Mouse (Mus musculus) embryonic facial prominence, embryonic 14.5 days (tissue): ENCODE measurements around the gene Serinc2. TPM values are rescaled to one million over a fixed set of nuclear protein-coding genes. Genes with fewer than 3 reads are reported as not detected.

Experiments used
- ATAC-seq: fragments of 200-750 bp; cut with Nextera tagmentation; 2 replicates; pipeline ENCODE4 v1.8.0; 2017; ENCODE audit warnings: low read depth, moderate number of reproducible peaks, moderate TSS enrichment
- DNase-seq: peaks from one replicate; pipeline ENCODE4 v3.0.0-alpha.2; 2015; ENCODE audit warnings: low spot score
- H3K27ac ChIP-seq: fragments of 300-500 bp; sonication (generic); replicated peaks from 2 replicates; pipeline ENCODE4 v1.5.1; 2014; ENCODE audit warnings: low read depth, mild to moderate bottlenecking, low read length, moderate library complexity
- H3K27me3 ChIP-seq: fragments of 300-500 bp; sonication (generic); replicated peaks from 2 replicates; pipeline ENCODE4 v1.6.1; 2014; ENCODE audit warnings: low read length; ENCODE audit not compliant: control insufficient read depth, insufficient read depth
- H3K36me3 ChIP-seq: fragments of 300-500 bp; sonication (generic); 2 replicates; pipeline ENCODE4 v1.6.1; 2014; ENCODE audit warnings: low read length, mixed read lengths; ENCODE audit not compliant: control insufficient read depth, insufficient read depth
- H3K4me1 ChIP-seq: fragments of 300-500 bp; sonication (generic); 2 replicates; pipeline ENCODE4 v1.6.1; 2014; ENCODE audit warnings: antibody characterized with exemption, low read length; ENCODE audit not compliant: control insufficient read depth, insufficient read depth
- H3K4me2 ChIP-seq: fragments of 300-500 bp; sonication (generic); 2 replicates; pipeline ENCODE4 v1.6.1; 2014; ENCODE audit warnings: low read depth, mild to moderate bottlenecking, low read length, moderate library complexity, mixed read lengths
- H3K4me3 ChIP-seq: fragments of 300-500 bp; sonication (generic); 2 replicates; pipeline ENCODE4 v1.5.1; 2014; ENCODE audit warnings: low read depth, mild to moderate bottlenecking, low read length
- H3K9ac ChIP-seq: fragments of 300-500 bp; sonication (generic); 2 replicates; pipeline ENCODE4 v1.6.1; 2014; ENCODE audit warnings: low read depth, mild to moderate bottlenecking, low read length, moderate library complexity, mixed read lengths
- H3K9me3 ChIP-seq: fragments of 300-500 bp; sonication (generic); 2 replicates; pipeline ENCODE4 v1.6.1; 2016; ENCODE audit warnings: low read length; ENCODE audit not compliant: control insufficient read depth
- WGBS: fragments of 180-500 bp; shearing (Covaris S2); extraction: QIAGEN DNeasy Blood & Tissue Kit; methylation state at CpG from one replicate; pipeline ENCODE4 v1.1.7; 2014; 5-methylcytosine and 5-hydroxymethylcytosine counted together
- polyA plus RNA-seq: library from polyadenylated mRNA; unstranded; fragments of >200 nt; fragmentation: Nextera tagmentation; extraction: Ambion mirVana; gene quantifications from 2 replicates; pipeline ENCODE4 v1.2.1, GENCODE M21; 2014

Serinc2 gene
- polyA plus RNA-seq, 1 experiment from 2014 or later, result 89.2 TPM

DNA sequence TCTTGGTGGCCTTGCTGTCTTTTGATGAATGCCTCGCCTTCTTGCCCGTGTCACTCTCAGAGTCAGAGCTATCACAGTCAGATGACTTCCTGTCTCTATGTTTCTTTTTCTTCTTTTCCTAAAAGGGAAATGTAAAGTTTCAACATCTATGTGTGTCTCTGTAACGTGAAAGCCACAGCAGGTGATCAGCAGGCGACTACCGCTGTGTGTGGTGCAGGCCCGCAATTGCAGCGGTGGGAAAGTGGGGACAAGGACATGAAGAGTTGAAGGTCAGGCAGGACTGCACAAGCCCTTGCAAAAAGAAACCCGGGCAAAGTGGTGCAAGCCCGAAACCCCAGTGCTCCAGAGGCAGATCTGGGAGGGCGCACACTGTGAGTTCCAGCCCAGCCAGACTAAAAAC is 37.7 kb upstream of the Serinc2 start:
- Histone ChIP-seq H3K4me1 (no peaks in the 10 kb centered on the region), H3K4me2 (no peak overlapping the region), H3K4me3 (no peak overlapping the region), H3K27me3 (no peaks in the 10 kb centered on the region), H3K36me3 (peaks cover 36% of the 10 kb centered on the region), H3K9me3 (no peaks in the 10 kb centered on the region), H3K27ac (no peak overlapping the region), H3K9ac (no peak overlapping the region)
- DNase-seq (no peak), ATAC-seq (no peak)
- WGBS, result 85% methylated on average over 10 of the region's 10 CpGs

DNA sequence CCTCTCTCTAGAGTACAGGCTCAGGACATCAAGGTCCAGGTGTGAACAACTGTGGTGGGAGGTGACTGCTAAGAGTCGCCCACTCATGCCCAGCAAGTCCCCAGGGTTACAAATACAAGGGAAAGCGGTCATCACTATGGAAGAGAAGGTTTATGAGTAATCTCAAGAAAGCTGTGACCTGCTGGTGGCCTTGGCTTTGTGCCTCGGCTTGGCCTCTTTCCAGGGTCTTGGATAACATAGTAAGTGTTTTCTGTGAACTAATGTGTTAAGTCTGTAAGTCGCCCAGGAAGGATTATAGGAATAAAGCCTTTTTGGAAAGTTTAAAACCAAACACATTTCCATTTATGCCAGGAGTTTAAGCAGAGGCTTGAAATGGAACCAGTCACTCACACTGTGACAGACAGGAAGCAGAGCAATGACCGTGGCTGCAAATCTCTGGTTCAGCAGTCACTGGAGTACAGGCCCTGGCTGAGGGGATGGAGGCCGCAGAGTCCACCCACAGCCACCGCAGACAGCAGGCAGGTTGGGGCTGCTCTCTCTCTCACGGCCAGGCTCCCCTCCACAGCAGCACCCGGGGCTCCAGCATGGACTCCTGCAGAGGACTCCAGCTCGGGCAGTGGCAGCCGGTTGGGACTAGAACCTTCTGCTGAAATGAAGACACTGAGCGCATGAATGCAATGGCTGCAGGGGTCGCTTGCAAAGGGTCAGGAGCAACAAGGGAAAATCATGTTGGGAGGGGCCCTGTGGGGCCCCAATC is 36.9 kb upstream of the Serinc2 start:
- peaks cover 32% of the 10 kb centered on the region for H3K36me3 ChIP-seq
- no peak overlapping the region for H3K4me2 ChIP-seq
- H3K4me1 ChIP-seq, result no peaks in the 10 kb centered on the region
- H3K27me3 ChIP-seq, result no peaks in the 10 kb centered on the region
- H3K9me3 ChIP-seq, result no peaks in the 10 kb centered on the region
- no peak overlapping the region for H3K4me3 ChIP-seq
- ATAC-seq, result 0 out of 2 replicates have a peak, but pooled peaks have one; percentile 20
- H3K27ac ChIP-seq, result no peak overlapping the region
- 71% methylated on average over 13 of the region's 13 CpGs for WGBS
- DNase-seq, result no peak
- no peak overlapping the region for H3K9ac ChIP-seq

DNA sequence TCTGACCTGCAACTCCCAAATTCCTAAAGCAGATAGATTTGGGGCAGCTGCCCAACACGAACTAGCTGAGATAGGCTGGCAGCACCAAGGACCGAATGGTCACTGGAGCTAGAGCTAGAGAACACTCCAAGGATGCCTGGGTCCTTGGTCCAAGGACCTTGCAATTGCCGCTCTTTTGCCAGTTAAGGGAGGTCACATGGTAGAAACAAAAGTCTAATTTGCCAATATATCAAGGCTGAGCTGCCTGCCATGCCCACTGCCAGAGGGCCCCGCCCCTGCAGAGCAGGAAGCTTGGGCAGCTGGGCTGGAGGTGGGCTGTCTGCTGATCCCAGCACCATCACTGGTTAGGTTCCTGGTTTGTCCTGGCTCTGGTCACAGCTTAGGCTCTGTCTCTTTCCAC is 34.5 kb upstream of the Serinc2 start:
- Histone ChIP-seq H3K27ac (no peak overlapping the region), H3K27me3 (peaks cover 17% of the 10 kb centered on the region), H3K9me3 (no peaks in the 10 kb centered on the region), H3K36me3 (peaks cover 16% of the 10 kb centered on the region), H3K4me2 (no peak overlapping the region), H3K4me1 (no peaks in the 10 kb centered on the region), H3K9ac (no peak overlapping the region), H3K4me3 (no peak overlapping the region)
- DNase-seq (no peak), ATAC-seq (no peak)
- 92% methylated on average over 4 of the region's 4 CpGs for WGBS

DNA sequence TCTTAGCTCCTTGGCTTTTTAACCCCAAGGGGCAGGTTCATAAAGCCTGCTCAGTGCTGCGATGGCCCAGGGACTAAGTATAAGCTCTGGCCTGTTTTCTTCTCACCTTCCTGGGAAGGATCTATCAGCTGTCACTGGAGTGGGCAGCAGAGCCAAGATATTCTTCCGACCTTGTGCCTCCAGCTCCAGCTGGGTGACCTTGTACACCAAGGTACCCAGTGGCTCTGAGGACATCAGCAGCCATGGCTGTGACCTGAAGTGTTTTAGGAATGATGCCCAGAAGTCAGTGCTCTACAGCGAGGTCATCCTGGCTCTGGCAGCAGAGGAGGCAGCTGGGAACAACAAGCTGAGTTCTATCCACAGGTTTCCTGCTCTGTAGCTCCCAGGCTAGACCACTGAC is 33.5 kb upstream of the Serinc2 start:
- Histone ChIP-seq H3K9me3 (no peaks in the 10 kb centered on the region), H3K36me3 (peaks cover 13% of the 10 kb centered on the region; the same call in 1 of the 2 replicates)

GRCm38 (mm10) chr4:130309254-130309653 is 30.2 kb upstream of the Serinc2 start:
- no peak for ATAC-seq
- Histone ChIP-seq H3K36me3 (no peaks in the 10 kb centered on the region), H3K9ac (no peak overlapping the region), H3K4me1 (0 out of 2 replicates have a peak, but pooled peaks cover 5% of the 10 kb centered on the region), H3K27me3 (peaks cover 39% of the 10 kb centered on the region), H3K9me3 (no peaks in the 10 kb centered on the region), H3K4me3 (peak overlapping the region; percentile 50), H3K4me2 (peak overlapping the region; percentile 94), H3K27ac (no peak overlapping the region)
- 53% methylated on average over 8 of the region's 8 CpGs for WGBS
- DNase-seq, result no peak

More for the DNA sequence above, 33.5 kb upstream of the Serinc2 start:
- Histone ChIP-seq H3K9ac (no peak overlapping the region), H3K4me1 (0 out of 2 replicates have a peak, but pooled peaks cover 5% of the 10 kb centered on the region), H3K4me3 (no peak overlapping the region), H3K27me3 (peaks cover 28% of the 10 kb centered on the region), H3K4me2 (no peak overlapping the region), H3K27ac (no peak overlapping the region)
- ATAC-seq (no peak), DNase-seq (no peak)
- 87% methylated on average over 3 of the region's 3 CpGs for WGBS

DNA sequence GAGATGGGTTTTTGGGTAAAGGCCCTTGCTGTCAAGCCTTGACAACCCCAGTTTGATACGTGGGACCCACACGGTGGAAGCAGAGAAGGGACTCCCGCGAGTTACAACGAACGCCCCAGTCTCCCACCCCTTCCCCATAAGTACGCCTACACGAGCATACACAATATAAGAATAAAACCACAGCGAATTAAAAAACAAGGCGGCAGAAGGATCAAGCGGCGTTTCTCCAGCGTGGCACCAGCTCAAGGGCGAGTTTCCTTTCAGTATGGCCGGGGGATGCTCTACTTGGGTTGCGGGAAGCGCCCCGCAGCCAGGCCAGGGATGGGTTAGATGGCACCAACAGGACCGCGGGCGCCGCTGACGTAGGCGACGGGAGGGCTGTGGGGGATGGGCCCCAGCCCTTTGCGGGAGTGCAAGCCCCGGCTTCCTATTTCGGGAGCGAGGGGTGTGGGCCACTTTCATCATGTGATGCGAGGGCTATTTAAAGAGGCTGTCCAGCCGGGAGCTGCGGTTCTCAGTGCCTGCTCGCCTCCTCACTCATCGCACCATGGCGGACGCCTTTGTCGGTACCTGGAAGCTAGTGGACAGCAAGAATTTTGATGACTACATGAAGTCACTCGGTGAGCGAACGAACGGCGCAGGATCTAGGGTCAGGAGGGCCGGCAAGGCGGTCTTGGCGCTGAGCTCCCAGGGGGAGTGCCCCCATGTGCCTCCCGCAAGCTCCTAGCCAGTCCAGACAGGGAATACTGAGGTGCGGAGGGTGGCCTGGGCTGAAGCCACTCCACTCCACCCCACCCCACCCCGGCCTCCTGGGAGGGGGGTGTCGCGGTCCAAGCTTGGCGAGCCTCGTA is 29.5 kb upstream of the Serinc2 start, which contains the start of the genes Fabp3 and Gm10570:
Fabp3 (plus strand) TSS at position 365 of the 851 bp plus-strand sequence.
Gm10570 (minus strand) TSS at position 444 of the 851 bp plus-strand sequence.
- WGBS, result under 1% methylated on average over 47 of the region's 52 CpGs
- Histone ChIP-seq H3K9me3 (no peaks in the 10 kb centered on the region), H3K27ac (no peak within 1 kb of the TSS), H3K9ac (peak within 1 kb of the TSS; percentile 56), H3K4me3 (peak within 1 kb of the TSS; percentile 50), H3K4me1 (0 out of 2 replicates have a peak, but pooled peaks cover 5% of the 10 kb centered on the region), H3K27me3 (peaks cover 39% of the 10 kb centered on the region), H3K36me3 (no peaks in the 10 kb centered on the region), H3K4me2 (peak within 1 kb of the TSS; percentile 94)
- ATAC-seq (peak; percentile 63), DNase-seq (peak; percentile 60)

DNA sequence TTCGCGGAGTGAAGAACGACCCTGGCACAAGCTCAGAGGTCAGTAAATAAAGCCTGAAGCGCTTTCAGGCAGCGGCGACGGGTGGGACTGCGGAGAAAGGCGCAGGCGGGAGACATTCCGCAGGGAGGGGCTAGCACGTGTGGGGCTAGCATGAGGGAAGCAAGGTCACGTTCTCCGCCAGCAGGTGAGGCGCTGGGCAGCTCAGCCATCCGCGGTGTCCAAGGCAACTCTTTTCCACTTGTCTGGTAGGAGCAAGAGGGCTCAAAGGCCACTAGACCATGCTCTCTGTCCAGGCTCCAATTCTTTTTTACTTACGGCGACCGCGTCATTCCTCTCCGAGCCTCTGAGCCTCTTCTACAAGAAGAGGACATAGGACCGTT is 28.8 kb upstream of the Serinc2 start:
- Histone ChIP-seq H3K9ac (peak overlapping the region; percentile 56), H3K36me3 (no peaks in the 10 kb centered on the region), H3K4me3 (peak overlapping the region; percentile 50), H3K9me3 (no peaks in the 10 kb centered on the region), H3K4me2 (peak overlapping the region; percentile 94), H3K4me1 (0 out of 2 replicates have a peak, but pooled peaks cover 5% of the 10 kb centered on the region), H3K27ac (no peak overlapping the region), H3K27me3 (peaks cover 39% of the 10 kb centered on the region)
- peak; percentile 48; the same call in 1 of the 2 replicates for ATAC-seq
- peak; percentile 60 for DNase-seq
- WGBS, result 1% methylated on average over 22 of the region's 23 CpGs

GRCm38 (mm10) chr4:130306796-130307630 is 28.0 kb upstream of the Serinc2 start:
- no peaks in the 10 kb centered on the region for H3K9me3 ChIP-seq
- no peaks in the 10 kb centered on the region for H3K36me3 ChIP-seq
- no peak overlapping the region for H3K27ac ChIP-seq
- peaks cover 39% of the 10 kb centered on the region for H3K27me3 ChIP-seq
- ATAC-seq (no peak), DNase-seq (no peak)
- 80% methylated on average over 10 of the region's 10 CpGs for WGBS
- H3K4me3 ChIP-seq, result peak overlapping the region; percentile 50; the same call in 1 of the 2 replicates
- H3K4me2 ChIP-seq, result no peak overlapping the region
- H3K4me1 ChIP-seq, result 0 out of 2 replicates have a peak, but pooled peaks cover 5% of the 10 kb centered on the region
- H3K9ac ChIP-seq, result no peak overlapping the region
